Mouse (Mus musculus) embryonic facial prominence, embryonic 15.5 days (tissue): ENCODE data around the gene Lrch1. TPM values are rescaled to one million over a fixed set of nuclear protein-coding genes. Genes with fewer than 3 reads are reported as not detected.

Experiments
- ATAC-seq: fragments of 200-750 bp; cut with Nextera tagmentation; 2 replicates; pipeline ENCODE4 v1.8.0; 2017; ENCODE audit warnings: low read depth, moderate TSS enrichment; ENCODE audit not compliant: insufficient number of reproducible peaks, low FRiP score, low TSS enrichment
- H3K27ac ChIP-seq: fragments of 300-500 bp; sonication (generic); replicated peaks from 2 replicates; pipeline ENCODE4 v1.5.1; 2015; ENCODE audit warnings: mild to moderate bottlenecking, inconsistent platforms
- H3K27me3 ChIP-seq: fragments of 300-500 bp; sonication (generic); 2 replicates; pipeline ENCODE4 v1.6.1; 2015; ENCODE audit warnings: inconsistent platforms
- H3K36me3 ChIP-seq: fragments of 300-500 bp; sonication (generic); 2 replicates; pipeline ENCODE4 v1.6.1; 2015; ENCODE audit warnings: mild to moderate bottlenecking, inconsistent platforms
- H3K4me1 ChIP-seq: fragments of 300-500 bp; sonication (generic); 2 replicates; pipeline ENCODE4 v1.6.1; 2015; ENCODE audit warnings: inconsistent platforms
- H3K4me2 ChIP-seq: fragments of 300-500 bp; sonication (generic); replicated peaks from 2 replicates; pipeline ENCODE4 v1.6.1; 2015; ENCODE audit warnings: mild to moderate bottlenecking, inconsistent platforms
- H3K4me3 ChIP-seq: fragments of 300-500 bp; sonication (generic); replicated peaks from 2 replicates; pipeline ENCODE4 v1.5.1; 2015; ENCODE audit warnings: mild to moderate bottlenecking, inconsistent platforms
- H3K9ac ChIP-seq: fragments of 300-500 bp; sonication (generic); 2 replicates; pipeline ENCODE4 v1.6.1; 2015; ENCODE audit warnings: inconsistent platforms
- H3K9me3 ChIP-seq: fragments of 300-500 bp; sonication (generic); replicated peaks from 2 replicates; pipeline ENCODE4 v1.6.1; 2016; ENCODE audit warnings: inconsistent platforms
- WGBS: fragments of 180-500 bp; shearing (Covaris S2); methylation state at CpG from one replicate; pipeline ENCODE4 v1.1.7; 2015; 5-methylcytosine and 5-hydroxymethylcytosine counted together
- polyA plus RNA-seq: library from polyadenylated mRNA; unstranded; fragments of >200 nt; fragmentation: Nextera tagmentation; extraction: Ambion mirVana; gene quantifications from 2 replicates; pipeline ENCODE4 v1.2.1, GENCODE M21; 2015

The Lrch1 gene
- polyA plus RNA-seq, 1 experiment from 2014 or later: 18.8 TPM

DNA sequence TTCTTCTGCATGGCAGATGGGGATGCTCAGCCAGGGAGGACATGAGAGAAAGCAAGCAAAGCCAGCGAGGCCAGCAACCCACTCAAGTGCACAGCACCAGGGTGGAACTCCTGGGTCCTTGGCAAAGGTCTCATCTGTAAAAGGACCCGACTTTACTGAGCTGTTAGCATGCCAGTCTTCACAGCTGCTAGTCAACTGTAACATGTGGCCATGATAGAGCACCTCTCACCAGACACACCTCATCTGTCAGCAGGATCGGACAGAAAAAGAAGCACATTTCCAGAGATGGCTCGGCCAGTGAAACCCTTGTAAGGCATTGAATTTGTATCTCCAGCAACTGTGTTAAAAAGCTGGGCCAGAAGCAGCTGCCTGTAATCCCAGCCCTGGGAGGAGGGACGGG, 116.0 kb downstream of the Lrch1 start:
- Histone ChIP-seq H3K4me2 (no peak overlapping the region), H3K27me3 (no peaks in the 10 kb centered on the region), H3K36me3 (no peaks in the 10 kb centered on the region), H3K9me3 (no peaks in the 10 kb centered on the region), H3K4me1 (no peaks in the 10 kb centered on the region; the same call in 1 of the 2 replicates), H3K9ac (no peak overlapping the region), H3K27ac (peak overlapping the region; percentile 52; the same call in 1 of the 2 replicates), H3K4me3 (no peak overlapping the region)
- WGBS: 73% methylated on average over 5 of the region's 5 CpGs
- no peak; the same call in 1 of the 2 replicates for ATAC-seq

DNA sequence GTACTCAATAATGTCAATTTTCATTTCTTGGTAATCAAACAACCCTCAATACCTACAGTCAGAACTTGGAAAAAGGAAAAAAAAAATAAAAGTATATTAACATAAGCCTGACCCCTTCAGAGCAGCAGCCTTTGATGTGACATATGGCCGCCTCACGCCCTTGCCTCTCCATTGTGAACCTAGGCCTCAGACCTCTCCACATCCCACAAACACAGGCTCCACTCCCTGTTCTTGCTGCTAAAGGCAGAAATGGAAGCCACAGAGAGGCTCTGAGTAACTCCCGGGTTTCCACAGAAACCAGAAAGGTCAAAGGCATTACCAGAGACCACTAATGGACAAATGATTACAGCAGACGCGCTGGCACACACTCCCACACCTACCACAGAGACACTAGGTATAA, 116.6 kb downstream of the Lrch1 start:
- Histone ChIP-seq H3K4me1 (no peaks in the 10 kb centered on the region; the same call in 1 of the 2 replicates), H3K27me3 (no peaks in the 10 kb centered on the region), H3K4me3 (no peak overlapping the region), H3K27ac (peak overlapping the region; percentile 52; the same call in 1 of the 2 replicates), H3K36me3 (no peaks in the 10 kb centered on the region), H3K9me3 (no peaks in the 10 kb centered on the region), H3K4me2 (no peak overlapping the region), H3K9ac (no peak overlapping the region)
- peak; percentile 61; the same call in 1 of the 2 replicates for ATAC-seq
- WGBS: 70% methylated on average over 5 of the region's 5 CpGs

DNA sequence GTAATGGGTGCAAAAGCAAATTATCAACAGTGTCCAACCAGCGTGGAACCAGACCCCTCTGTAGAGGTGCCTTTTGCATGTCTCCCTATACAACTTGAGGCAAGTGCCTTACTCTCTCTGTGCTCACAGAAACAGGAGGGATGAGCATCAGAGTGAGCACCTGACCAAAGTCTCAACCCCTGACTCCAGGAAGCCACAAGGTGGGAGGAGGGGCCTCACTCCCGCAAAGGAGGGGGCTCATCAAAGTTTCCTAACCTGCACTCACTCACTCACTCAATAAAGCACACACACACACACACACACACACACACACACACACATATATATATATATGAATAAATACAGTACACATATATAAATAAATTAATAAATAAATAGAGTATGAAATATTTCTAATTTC, 117.1 kb downstream of the Lrch1 start:
- no peak overlapping the region for H3K4me3 ChIP-seq
- H3K9me3 ChIP-seq: no peaks in the 10 kb centered on the region
- H3K27me3 ChIP-seq: no peaks in the 10 kb centered on the region
- H3K9ac ChIP-seq: no peak overlapping the region
- H3K36me3 ChIP-seq: 0 out of 2 replicates have a peak, but pooled peaks cover 3% of the 10 kb centered on the region
- H3K27ac ChIP-seq: no peak overlapping the region
- 74% methylated on average over 2 of the region's 2 CpGs for WGBS
- H3K4me1 ChIP-seq: no peaks in the 10 kb centered on the region; the same call in 1 of the 2 replicates
- H3K4me2 ChIP-seq: no peak overlapping the region
- ATAC-seq: no peak

DNA sequence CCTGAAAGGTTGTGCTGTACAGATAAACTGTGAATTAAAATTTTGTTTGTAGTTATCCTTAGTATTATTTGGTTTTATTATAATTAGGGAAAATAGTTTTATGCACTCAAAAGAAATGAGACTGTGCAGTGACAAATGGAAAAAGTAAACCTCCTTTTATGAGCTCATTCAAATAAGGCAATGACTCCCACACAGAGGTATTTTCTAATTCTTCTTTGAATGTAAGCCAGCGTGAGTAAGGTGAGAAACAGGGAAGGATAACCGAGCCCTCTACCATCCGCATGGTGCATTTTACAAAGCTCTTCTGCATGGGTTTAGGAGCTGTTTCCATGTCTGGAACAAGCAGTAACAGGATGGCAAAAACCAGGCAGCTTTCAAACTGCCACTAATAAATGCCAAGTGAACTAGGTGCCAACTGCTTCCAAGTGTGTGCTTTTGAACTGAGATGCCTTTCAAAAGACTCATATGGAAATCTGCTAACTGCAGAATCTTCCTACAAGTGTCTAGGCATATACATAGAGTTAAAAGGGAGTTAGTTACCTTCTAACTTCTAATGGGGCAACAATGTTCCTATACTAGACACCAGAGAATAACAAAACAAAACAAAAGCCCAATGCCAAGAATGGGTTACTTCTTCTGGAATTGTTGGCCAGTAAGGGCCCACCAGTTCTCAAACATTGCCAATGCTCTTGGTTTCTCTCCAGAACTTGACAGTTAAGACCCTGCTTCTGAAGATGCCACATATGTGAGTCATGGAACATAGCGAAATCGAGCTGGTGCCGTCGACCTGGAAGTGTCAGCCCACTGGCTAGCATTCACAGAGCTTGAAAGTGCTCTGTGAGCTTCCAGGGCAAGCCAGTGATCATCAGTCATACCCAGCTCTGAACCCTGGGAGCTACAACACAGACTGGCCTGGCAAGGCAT, 124.7 kb downstream of the Lrch1 start:
- Histone ChIP-seq H3K9ac (no peak overlapping the region), H3K36me3 (peaks cover 16% of the 10 kb centered on the region), H3K27me3 (no peaks in the 10 kb centered on the region), H3K4me2 (no peak overlapping the region), H3K4me1 (peaks cover 17% of the 10 kb centered on the region), H3K27ac (0 out of 2 replicates have a peak overlapping the region, but pooled peaks have one; percentile 44), H3K4me3 (no peak overlapping the region), H3K9me3 (no peaks in the 10 kb centered on the region)
- ATAC-seq: no peak
- WGBS: 69% methylated on average over 7 of the region's 7 CpGs

DNA sequence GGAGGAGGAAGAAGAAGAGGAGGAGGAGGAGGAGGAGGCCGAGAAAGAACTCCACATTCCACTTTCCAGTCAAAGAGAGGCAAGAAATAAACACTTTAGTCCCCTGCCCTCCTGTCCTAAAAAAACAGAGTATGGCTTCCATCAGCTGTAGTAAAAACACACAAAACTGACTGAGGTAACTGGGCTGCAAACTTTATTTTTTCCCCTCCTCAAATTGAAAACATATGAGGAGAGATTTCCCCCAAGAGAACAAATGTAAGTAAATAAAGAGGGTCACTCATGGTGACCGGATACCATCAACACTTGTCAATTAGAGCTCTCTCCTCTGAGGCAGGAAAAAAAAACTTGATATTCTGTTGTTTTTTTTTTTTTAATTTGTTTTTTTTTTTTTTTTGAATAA, 125.6 kb downstream of the Lrch1 start:
- Histone ChIP-seq H3K9me3 (no peaks in the 10 kb centered on the region), H3K27me3 (no peaks in the 10 kb centered on the region), H3K9ac (no peak overlapping the region), H3K27ac (no peak overlapping the region), H3K36me3 (peaks cover 16% of the 10 kb centered on the region), H3K4me3 (no peak overlapping the region), H3K4me2 (no peak overlapping the region), H3K4me1 (peaks cover 17% of the 10 kb centered on the region)
- WGBS: 30% methylated on average over 2 of the region's 2 CpGs
- ATAC-seq: no peak

DNA sequence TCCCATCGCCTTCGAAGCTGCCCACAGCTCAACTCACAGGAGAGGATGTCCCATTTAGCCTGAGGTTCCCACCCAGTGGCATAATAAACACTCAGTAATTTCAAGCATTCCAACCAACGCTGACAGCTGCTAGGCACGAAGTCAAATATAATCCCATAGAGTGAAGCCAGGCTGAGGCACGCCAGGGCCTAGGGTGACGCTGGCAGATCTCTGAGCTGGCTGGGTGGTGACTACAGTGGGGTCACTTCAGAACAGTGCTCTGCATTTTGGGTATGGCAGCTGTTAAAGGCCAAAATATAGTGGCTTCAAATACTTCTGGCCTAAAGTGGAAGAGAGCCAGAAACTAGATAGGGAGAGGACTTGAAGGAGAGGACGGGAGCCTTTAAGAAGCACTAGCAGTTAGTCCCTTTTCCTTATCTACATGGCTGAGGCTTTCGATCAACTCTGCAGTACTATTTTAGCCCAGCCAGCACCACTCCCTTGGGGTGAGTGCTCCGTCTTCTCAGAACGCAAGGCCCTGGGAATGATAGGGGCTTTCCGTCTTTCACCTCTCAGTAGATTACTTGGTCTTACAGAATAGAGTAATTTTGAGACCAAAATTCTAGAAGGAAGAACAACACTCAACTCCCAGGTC, 127.4 kb downstream of the Lrch1 start:
- Histone ChIP-seq H3K4me1 (peaks cover 17% of the 10 kb centered on the region), H3K4me3 (no peak overlapping the region), H3K9me3 (no peaks in the 10 kb centered on the region), H3K27me3 (no peaks in the 10 kb centered on the region), H3K36me3 (peaks cover 19% of the 10 kb centered on the region), H3K27ac (peak overlapping the region; percentile 34), H3K4me2 (no peak overlapping the region), H3K9ac (no peak overlapping the region)
- WGBS: 67% methylated on average over 11 of the region's 11 CpGs
- peak; percentile 88 for ATAC-seq

DNA sequence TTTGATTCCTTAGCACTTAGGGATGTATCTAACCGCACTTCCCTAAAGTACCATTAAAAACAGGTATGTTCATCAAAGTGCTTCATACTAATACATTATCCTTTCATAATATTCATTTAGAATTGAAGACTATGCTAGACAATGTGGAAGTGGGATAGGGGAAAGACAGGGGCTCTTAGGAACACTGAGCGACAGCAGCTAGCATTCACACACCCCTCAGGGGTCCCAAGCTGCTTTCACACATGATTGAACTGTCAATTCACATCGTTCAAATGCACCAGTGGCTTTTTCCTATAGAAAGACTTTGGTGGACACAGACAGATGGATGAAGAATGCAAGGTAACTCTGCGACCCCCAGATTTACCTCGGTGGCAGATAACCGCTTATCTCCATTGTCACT, 131.0 kb downstream of the Lrch1 start:
- peaks cover 11% of the 10 kb centered on the region; the same call in 1 of the 2 replicates for H3K36me3 ChIP-seq
- H3K27me3 ChIP-seq: no peaks in the 10 kb centered on the region
- H3K4me3 ChIP-seq: no peak overlapping the region
- WGBS: 82% methylated on average over 6 of the region's 6 CpGs
- H3K4me2 ChIP-seq: no peak overlapping the region
- H3K9me3 ChIP-seq: no peaks in the 10 kb centered on the region
- no peak overlapping the region for H3K9ac ChIP-seq
- H3K4me1 ChIP-seq: peaks cover 6% of the 10 kb centered on the region; the same call in 1 of the 2 replicates
- ATAC-seq: no peak
- no peak overlapping the region for H3K27ac ChIP-seq

DNA sequence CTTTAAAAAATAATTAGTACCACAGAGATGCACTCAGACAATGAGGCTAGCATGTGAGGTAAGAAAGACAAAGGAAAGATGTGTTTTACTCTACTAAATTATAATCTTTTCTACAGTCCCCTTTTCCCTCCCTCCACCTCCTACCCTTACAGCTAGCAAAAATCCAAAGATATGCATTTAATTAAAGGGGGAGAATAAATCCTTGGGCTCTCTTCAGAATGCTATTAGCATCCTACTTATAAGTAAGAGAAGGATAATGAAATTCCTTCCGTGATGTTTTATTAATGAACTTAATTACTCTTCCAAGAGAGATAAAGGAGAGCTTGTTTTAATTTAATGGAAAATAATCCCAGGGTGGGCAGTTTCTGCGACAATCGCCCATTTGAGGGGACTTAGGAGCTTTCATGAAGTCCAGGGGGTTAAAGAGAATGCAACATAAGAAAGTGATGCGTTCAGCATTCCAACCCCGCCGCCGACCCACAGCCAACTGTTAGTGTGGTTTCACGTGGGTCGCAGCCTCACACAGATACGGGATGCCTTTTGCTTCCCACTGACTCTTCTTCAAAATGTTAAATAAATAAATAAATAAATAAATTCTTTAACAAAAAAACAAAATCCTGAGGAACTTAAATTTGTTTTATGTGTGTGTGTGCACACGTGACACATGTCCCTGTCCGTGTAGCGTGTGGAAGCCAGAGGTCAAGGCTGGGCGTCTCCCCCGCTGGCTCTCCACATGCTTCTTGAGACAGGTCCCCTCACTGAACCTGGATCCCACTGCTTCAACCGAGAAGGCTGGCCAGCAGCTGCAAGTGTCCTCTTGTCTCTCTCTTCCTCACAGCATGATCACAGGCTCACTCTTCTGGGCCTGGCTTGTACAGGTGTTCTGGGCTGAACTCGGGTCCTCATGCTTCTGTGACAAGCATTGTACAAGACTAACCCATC, 132.6 kb downstream of the Lrch1 start:
- 78% methylated on average over 17 of the region's 17 CpGs for WGBS
- Histone ChIP-seq H3K27ac (no peak overlapping the region), H3K36me3 (peaks cover 15% of the 10 kb centered on the region), H3K4me2 (no peak overlapping the region), H3K9ac (no peak overlapping the region), H3K27me3 (no peaks in the 10 kb centered on the region), H3K9me3 (no peaks in the 10 kb centered on the region), H3K4me3 (no peak overlapping the region), H3K4me1 (peaks cover under 1% of the 10 kb centered on the region; the same call in 1 of the 2 replicates)
- ATAC-seq: no peak

DNA sequence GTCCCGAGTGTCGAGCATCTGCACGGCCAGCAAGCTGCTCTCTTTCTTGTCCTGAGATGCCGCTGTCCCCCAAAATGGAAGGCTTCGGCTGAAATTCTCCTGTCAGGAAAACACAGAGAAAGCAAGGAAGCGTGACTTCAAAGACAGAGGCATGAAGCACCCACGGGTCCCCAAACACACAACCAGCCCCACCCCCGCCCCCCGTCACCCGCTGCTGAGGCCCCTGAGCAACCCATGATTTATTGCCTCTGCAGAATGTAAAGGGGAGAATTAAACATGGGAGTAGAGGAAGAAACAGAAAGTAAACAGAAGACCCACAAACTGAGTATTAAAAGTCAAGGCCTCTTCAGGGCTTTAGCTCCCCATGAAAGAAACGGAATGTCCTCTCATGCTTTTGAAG, 136.1 kb downstream of the Lrch1 start:
- ATAC-seq: no peak
- Histone ChIP-seq H3K27ac (no peak overlapping the region), H3K4me2 (no peak overlapping the region), H3K4me1 (no peaks in the 10 kb centered on the region), H3K36me3 (peaks cover 31% of the 10 kb centered on the region), H3K27me3 (no peaks in the 10 kb centered on the region), H3K9ac (no peak overlapping the region), H3K4me3 (no peak overlapping the region), H3K9me3 (no peaks in the 10 kb centered on the region)
- WGBS: 47% methylated on average over 11 of the region's 11 CpGs

DNA sequence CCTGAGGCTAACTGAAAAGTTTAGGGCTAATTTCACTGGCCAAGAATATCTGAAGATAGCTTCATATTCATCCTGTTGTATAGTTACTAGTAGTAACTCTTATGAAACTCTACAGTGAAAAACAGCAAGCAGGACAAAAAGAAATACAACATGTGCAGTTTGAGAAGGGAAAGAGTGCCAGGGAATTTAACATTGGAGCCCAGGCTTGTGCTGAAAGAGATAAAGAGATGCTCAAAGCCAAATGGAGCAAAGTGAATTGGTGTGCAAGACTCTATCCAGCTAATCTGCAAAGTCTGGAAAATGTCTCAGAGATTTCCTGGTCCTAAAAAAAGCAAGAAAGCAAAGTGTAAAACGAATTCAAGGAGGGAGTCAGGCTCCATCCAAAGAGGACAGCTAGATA, 145.7 kb downstream of the Lrch1 start:
- no peak overlapping the region for H3K9ac ChIP-seq
- no peaks in the 10 kb centered on the region for H3K4me1 ChIP-seq
- ATAC-seq: no peak
- H3K9me3 ChIP-seq: 0 out of 2 replicates have a peak, but pooled peaks cover 3% of the 10 kb centered on the region
- H3K27me3 ChIP-seq: no peaks in the 10 kb centered on the region
- H3K27ac ChIP-seq: no peak overlapping the region
- WGBS: 76% methylated on average over 1 of the region's 1 CpGs
- peaks cover 42% of the 10 kb centered on the region for H3K36me3 ChIP-seq
- H3K4me2 ChIP-seq: no peak overlapping the region
- no peak overlapping the region for H3K4me3 ChIP-seq
